Mouse (Mus musculus) spleen, adult 12 weeks (tissue): Measurements from ENCODE around the gene Ttyh3.
A peak's percentile ranks its signal among the peaks of the same experiment; 100 is the strongest.

Experiments used
- DNase-seq: peaks from one replicate; pipeline ENCODE4 v3.0.0; 2022; ENCODE audit warnings: low spot score

Gene Ttyh3

GRCm38 (mm10) chr5:140651231-140651630 lies 2.4 kb upstream of the Ttyh3 start:
- no peak for DNase-seq

- DNase-seq = no peak
These were observed 1.1 kb upstream of the Ttyh3 start for GRCm38 (mm10) chr5:140649881-140650414.

GRCm38 (mm10) chr5:140649101-140649667 lies 353 bp upstream of the Ttyh3 start:
- DNase-seq = peak; percentile 91

- no peak for DNase-seq
These were observed 861 bp downstream of the Ttyh3 start for GRCm38 (mm10) chr5:140647821-140648518.

- DNase-seq = no peak
These were observed 1.6 kb downstream of the Ttyh3 start for GRCm38 (mm10) chr5:140647031-140647760.

- DNase-seq = no peak
These were observed 2.7 kb downstream of the Ttyh3 start for GRCm38 (mm10) chr5:140646171-140646570.

GRCm38 (mm10) chr5:140645454-140645853 lies 3.4 kb downstream of the Ttyh3 start:
- no peak for DNase-seq

GRCm38 (mm10) chr5:140644702-140645201 lies 4.1 kb downstream of the Ttyh3 start:
- no peak for DNase-seq

GRCm38 (mm10) chr5:140644263-140644662 lies 4.6 kb downstream of the Ttyh3 start:
- DNase-seq = no peak

- no peak for DNase-seq
These were observed 6.8 kb downstream of the Ttyh3 start for GRCm38 (mm10) chr5:140642076-140642475.

- no peak for DNase-seq
These were observed 7.4 kb downstream of the Ttyh3 start for GRCm38 (mm10) chr5:140641254-140641928.

- DNase-seq = no peak
These were observed 8.0 kb downstream of the Ttyh3 start for GRCm38 (mm10) chr5:140640812-140641211.

- DNase-seq = no peak
These were observed 9.0 kb downstream of the Ttyh3 start for GRCm38 (mm10) chr5:140639871-140640270.

GRCm38 (mm10) chr5:140639312-140639711 lies 9.5 kb downstream of the Ttyh3 start:
- no peak for DNase-seq

GRCm38 (mm10) chr5:140638484-140638883 lies 10.3 kb downstream of the Ttyh3 start:
- no peak for DNase-seq

- no peak for DNase-seq
These were observed 10.8 kb downstream of the Ttyh3 start for GRCm38 (mm10) chr5:140637989-140638388.

GRCm38 (mm10) chr5:140637058-140637410 lies 11.8 kb downstream of the Ttyh3 start:
- no peak for DNase-seq

GRCm38 (mm10) chr5:140636316-140637057 lies 12.3 kb downstream of the Ttyh3 start:
- no peak for DNase-seq

- no peak for DNase-seq
These were observed 13.8 kb downstream of the Ttyh3 start for GRCm38 (mm10) chr5:140634798-140635722.

GRCm38 (mm10) chr5:140633432-140633831 lies 15.4 kb downstream of the Ttyh3 start:
- no peak for DNase-seq
